Mouse (Mus musculus) limb, embryonic 12.5 days (tissue): ENCODE data around the gene Mrpl14. TPM values are rescaled to one million over a fixed set of nuclear protein-coding genes. Genes with fewer than 3 reads are reported as not detected.

Experiments
- ATAC-seq: fragments of 200-750 bp; cut with Nextera tagmentation; 2 replicates; pipeline ENCODE4 v1.8.0; 2017; ENCODE audit warnings: low read depth, moderate TSS enrichment; ENCODE audit not compliant: insufficient number of reproducible peaks, insufficient read depth, low FRiP score, low TSS enrichment
- H3K27ac ChIP-seq: fragments of 300-500 bp; sonication (generic); 2 replicates; pipeline ENCODE4 v1.5.1; 2016; ENCODE audit warnings: mild to moderate bottlenecking, moderate library complexity
- H3K27me3 ChIP-seq: fragments of 300-500 bp; sonication (generic); 2 replicates; pipeline ENCODE4 v1.6.1; 2016; ENCODE audit warnings: mild to moderate bottlenecking, moderate library complexity
- H3K36me3 ChIP-seq: fragments of 300-500 bp; sonication (generic); 2 replicates; pipeline ENCODE4 v1.6.1; 2016; ENCODE audit warnings: mild to moderate bottlenecking, moderate library complexity
- H3K4me1 ChIP-seq: fragments of 300-500 bp; sonication (generic); replicated peaks from 2 replicates; pipeline ENCODE4 v1.6.1; 2016
- H3K4me2 ChIP-seq: fragments of 300-500 bp; sonication (generic); 2 replicates; pipeline ENCODE4 v1.6.1; 2016; ENCODE audit warnings: mild to moderate bottlenecking, moderate library complexity
- H3K4me3 ChIP-seq: fragments of 300-500 bp; sonication (generic); replicated peaks from 2 replicates; pipeline ENCODE4 v1.5.1; 2016; ENCODE audit warnings: mild to moderate bottlenecking
- H3K9ac ChIP-seq: fragments of 300-500 bp; sonication (generic); replicated peaks from 2 replicates; pipeline ENCODE4 v1.6.1; 2016; ENCODE audit warnings: mild to moderate bottlenecking, moderate library complexity
- H3K9me3 ChIP-seq: fragments of 300-500 bp; sonication (generic); 2 replicates; pipeline ENCODE4 v1.6.1; 2016; ENCODE audit warnings: mild to moderate bottlenecking, moderate library complexity
- WGBS: fragments of 180-500 bp; shearing (Covaris S2); methylation state at CpG from one replicate; pipeline ENCODE4 v1.1.7; 2016; 5-methylcytosine and 5-hydroxymethylcytosine counted together
- polyA plus RNA-seq: library from polyadenylated mRNA; unstranded; fragments of >200 nt; fragmentation: Nextera tagmentation; extraction: Ambion mirVana; gene quantifications from 2 replicates; pipeline ENCODE4 v1.2.1, GENCODE M21; 2016

The Mrpl14 gene
- 143 and 153 TPM in 2 replicates for polyA plus RNA-seq

DNA sequence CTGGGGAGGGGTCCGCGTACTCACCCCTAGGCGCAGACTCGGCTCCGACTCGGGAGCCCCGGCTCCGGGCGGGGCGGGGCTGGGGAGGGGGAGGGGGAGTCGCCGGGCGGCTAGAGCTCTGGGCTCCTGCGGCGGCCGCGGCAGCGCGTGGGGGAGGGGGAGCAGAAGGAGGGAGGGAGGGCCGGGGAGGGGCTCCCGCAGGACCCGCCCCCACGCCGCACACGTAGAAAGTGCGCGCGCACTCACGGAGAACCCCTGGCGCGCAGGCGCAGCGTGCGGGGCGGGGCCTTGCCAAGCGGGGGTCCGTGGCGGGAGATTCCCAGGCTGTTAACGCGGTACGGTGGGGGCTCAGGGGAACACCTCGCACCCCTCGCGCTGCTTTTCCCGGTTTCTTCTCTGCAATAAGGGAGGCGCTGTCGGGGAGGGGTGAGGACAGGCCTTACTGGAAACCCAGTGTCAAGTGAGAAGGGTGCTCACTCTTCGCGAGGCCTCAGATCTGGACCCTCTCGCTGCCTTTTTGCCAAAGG, at the start of gene Mrpl14:
Gene Mrpl14 (plus strand): TSS at position 230 of the 527 bp plus-strand sequence.
- ATAC-seq: peak; percentile 82
- no peaks in the 10 kb centered on the region for H3K36me3 ChIP-seq
- peak within 1 kb of the TSS; percentile 90 for H3K9ac ChIP-seq
- H3K4me1 ChIP-seq: peaks cover 24% of the 10 kb centered on the region
- peak within 1 kb of the TSS; percentile 90 for H3K27ac ChIP-seq
- peaks cover 4% of the 10 kb centered on the region; the same call in 1 of the 2 replicates for H3K9me3 ChIP-seq
- H3K4me3 ChIP-seq: peak within 1 kb of the TSS; percentile 78
- WGBS: under 1% methylated on average over 31 of the region's 50 CpGs
- no peaks in the 10 kb centered on the region for H3K27me3 ChIP-seq
- H3K4me2 ChIP-seq: peak within 1 kb of the TSS; percentile 88

DNA sequence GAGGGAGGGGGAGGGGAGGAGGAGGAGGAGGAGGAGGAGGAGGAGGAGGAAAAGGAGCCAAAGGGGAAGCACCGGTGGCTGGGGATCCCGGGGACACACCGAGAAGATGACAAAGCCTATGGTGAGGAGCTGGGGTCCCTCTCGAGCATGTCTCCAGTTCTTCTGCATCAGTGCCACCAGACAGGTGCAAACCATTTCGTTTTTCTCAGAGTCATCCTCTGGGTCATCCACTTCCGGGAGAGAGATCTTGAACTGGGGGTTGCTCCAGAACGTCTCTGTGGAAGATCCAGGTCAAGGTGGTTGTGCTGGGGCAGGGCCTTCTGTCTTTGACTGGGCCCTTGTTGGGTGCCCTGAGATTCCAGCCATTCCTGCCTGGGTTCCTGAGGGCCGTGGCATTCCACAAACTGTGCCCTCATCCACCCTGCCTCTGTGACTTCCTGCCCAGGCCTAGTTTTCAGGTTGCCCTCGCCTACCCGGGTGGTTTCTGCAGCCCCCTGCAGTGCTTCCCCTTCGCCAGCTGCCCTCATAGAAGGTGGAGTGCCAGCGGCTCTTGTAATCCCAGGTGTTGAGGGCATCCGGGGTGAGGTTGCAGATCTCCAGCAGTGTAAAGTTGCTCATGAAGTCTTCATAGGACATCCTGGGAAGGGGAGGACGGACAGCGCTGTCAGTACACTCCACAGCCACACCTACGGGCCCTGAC, 47.4 kb upstream of the Mrpl14 start:
- ATAC-seq: no peak

DNA sequence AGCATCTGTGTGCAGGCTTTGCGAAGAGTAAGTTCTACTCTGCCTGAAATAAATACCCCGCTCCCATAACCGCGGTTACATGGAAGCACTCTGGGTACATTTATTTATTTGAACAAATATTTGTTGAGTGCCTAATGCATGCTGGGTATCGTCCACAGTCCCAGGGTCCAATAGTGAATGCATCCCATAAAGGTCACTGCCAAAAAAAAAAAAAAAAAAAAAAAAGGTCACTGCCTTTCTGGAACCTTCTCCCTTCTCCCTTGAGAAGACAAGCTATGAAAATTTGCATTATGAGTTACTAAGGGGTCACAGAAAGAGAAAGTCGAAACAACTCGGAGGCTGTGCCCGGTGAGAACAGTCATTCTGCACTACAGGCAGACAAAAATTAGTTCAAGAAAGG, 44.1 kb upstream of the Mrpl14 start:
- Histone ChIP-seq H3K4me2 (no peak overlapping the region), H3K4me1 (no peaks in the 10 kb centered on the region), H3K4me3 (no peak overlapping the region), H3K27me3 (no peaks in the 10 kb centered on the region), H3K9me3 (0 out of 2 replicates have a peak, but pooled peaks cover 4% of the 10 kb centered on the region), H3K27ac (no peak overlapping the region), H3K9ac (no peak overlapping the region), H3K36me3 (no peaks in the 10 kb centered on the region)
- no peak for ATAC-seq
- WGBS: 91% methylated on average over 8 of the region's 8 CpGs

More for the DNA sequence above, 47.4 kb upstream of the Mrpl14 start:
- Histone ChIP-seq H3K27ac (no peak overlapping the region), H3K9ac (no peak overlapping the region), H3K27me3 (no peaks in the 10 kb centered on the region), H3K36me3 (no peaks in the 10 kb centered on the region), H3K4me2 (no peak overlapping the region), H3K4me1 (no peaks in the 10 kb centered on the region), H3K4me3 (no peak overlapping the region), H3K9me3 (no peaks in the 10 kb centered on the region)
- WGBS: 76% methylated on average over 16 of the region's 16 CpGs

DNA sequence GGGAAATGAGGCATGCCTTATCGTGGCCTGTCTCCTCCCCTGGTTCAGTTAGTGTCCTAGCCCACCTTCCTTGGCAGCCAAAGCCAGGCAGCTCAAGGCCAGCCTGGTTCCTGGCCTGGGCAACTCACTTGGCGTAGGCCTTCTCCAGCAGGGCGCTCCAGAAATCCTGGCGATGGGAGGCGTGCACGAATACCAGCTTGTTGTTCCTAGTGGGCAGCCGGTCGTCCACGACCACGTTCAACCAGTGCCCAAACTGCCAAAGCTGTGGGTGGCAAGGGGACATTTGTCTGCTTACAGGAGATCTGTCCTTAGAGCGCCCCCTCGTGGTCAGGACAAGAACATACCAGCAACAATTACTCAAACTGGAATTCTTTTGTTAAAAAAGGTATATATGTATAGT, 43.4 kb upstream of the Mrpl14 start:
- no peak overlapping the region for H3K27ac ChIP-seq
- H3K27me3 ChIP-seq: no peaks in the 10 kb centered on the region
- no peaks in the 10 kb centered on the region for H3K4me1 ChIP-seq
- H3K9me3 ChIP-seq: 0 out of 2 replicates have a peak, but pooled peaks cover 4% of the 10 kb centered on the region
- H3K9ac ChIP-seq: no peak overlapping the region
- no peaks in the 10 kb centered on the region for H3K36me3 ChIP-seq
- no peak for ATAC-seq
- no peak overlapping the region for H3K4me2 ChIP-seq
- WGBS: 23% methylated on average over 12 of the region's 12 CpGs
- no peak overlapping the region for H3K4me3 ChIP-seq

DNA sequence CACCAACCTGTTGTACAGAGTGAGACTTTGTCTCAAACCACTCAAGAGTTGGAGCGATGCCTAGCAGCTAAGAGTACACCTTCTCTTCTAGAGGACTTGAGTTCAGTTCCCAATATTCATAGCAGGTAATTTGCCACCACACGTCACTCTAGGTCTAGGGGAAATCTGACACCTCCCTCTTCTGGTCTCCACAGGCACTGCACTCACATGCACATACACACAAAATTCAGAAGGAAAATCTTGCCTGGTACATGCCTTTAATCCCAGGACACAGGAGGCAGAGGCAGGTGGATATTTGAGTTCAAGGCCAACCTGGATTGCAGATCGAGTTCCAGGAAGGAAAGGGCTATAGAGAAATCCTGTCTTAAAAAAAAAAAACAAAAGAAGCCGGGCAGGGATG, 41.9 kb upstream of the Mrpl14 start:
- Histone ChIP-seq H3K36me3 (no peaks in the 10 kb centered on the region), H3K9me3 (0 out of 2 replicates have a peak, but pooled peaks cover 4% of the 10 kb centered on the region), H3K4me2 (no peak overlapping the region), H3K27me3 (no peaks in the 10 kb centered on the region), H3K9ac (no peak overlapping the region), H3K27ac (no peak overlapping the region), H3K4me3 (no peak overlapping the region), H3K4me1 (no peaks in the 10 kb centered on the region)
- no peak for ATAC-seq
- 90% methylated on average over 4 of the region's 4 CpGs for WGBS

DNA sequence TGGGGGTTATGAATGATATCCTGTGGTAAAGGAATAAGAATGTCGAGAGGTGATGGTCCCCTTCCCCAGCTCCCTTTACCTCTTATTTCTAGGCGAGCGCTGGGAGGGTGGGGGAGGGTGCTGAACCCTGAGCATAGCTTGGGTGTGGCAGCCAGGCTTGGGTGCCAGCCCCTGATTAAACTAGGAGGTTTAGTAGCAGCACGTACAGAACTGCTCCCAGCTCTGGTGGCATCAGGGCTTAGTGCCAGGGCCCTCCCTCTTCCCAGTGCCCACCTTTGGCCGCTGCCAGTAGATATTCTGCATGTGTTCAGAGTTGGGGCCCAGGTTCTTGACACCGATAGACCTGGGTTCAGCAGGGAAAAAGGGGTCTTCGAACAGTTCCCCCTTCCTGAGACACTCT, 32.9 kb upstream of the Mrpl14 start:
- H3K4me2 ChIP-seq: no peak overlapping the region
- H3K4me1 ChIP-seq: no peaks in the 10 kb centered on the region
- H3K36me3 ChIP-seq: no peaks in the 10 kb centered on the region
- no peak overlapping the region for H3K4me3 ChIP-seq
- WGBS: 63% methylated on average over 7 of the region's 7 CpGs
- no peaks in the 10 kb centered on the region for H3K27me3 ChIP-seq
- H3K9ac ChIP-seq: no peak overlapping the region
- H3K27ac ChIP-seq: no peak overlapping the region
- no peaks in the 10 kb centered on the region for H3K9me3 ChIP-seq
- ATAC-seq: no peak

DNA sequence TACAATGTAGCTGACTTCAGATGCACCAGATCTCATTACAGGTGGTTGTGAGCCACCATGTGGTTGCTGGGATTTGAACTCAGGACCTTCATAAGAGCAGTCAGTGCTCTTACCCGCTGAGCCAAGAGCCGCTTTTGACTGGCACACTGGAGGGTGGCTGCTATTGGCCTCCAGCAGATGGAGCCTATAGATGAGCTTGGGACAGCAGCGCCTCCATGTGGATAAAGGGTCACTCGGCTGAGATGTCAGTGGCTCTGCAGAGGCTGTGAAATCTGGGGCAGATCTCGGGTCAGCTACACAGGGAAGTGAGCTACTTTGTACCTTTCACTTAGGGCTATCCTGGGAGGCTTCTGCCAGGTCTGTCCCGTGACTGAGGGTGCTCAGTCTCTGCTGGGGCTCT, 30.3 kb upstream of the Mrpl14 start:
- Histone ChIP-seq H3K36me3 (peaks cover 8% of the 10 kb centered on the region), H3K9me3 (no peaks in the 10 kb centered on the region), H3K4me2 (no peak overlapping the region), H3K9ac (no peak overlapping the region), H3K4me3 (no peak overlapping the region), H3K27ac (no peak overlapping the region), H3K4me1 (no peaks in the 10 kb centered on the region), H3K27me3 (no peaks in the 10 kb centered on the region)
- ATAC-seq: no peak
- 23% methylated on average over 6 of the region's 6 CpGs for WGBS

DNA sequence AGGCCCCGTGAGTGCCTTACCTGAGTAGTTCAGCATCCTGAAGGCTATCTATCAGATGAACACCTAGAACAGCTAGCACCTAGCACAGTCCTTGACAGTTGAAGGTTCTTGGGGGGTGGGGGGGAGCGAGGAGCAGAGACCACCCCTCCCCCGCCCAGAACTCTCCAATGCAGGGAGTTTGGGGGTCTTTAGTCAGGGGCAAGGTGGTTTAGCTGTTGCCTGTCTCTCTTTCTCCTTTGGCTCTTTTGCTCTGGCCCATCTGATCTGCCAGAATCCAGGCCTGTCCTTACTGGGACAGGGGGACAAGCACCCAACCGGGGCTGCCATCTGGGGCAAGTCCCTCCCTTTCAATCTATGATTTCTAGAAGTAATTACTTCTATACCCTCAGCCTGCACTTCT, 26.9 kb upstream of the Mrpl14 start, which contains the start of gene Capn11:
Gene Capn11 (minus strand): TSS at position 101 of the 400 bp plus-strand sequence.
- Histone ChIP-seq H3K27me3 (no peaks in the 10 kb centered on the region), H3K9me3 (no peaks in the 10 kb centered on the region), H3K4me1 (no peaks in the 10 kb centered on the region), H3K4me2 (no peak within 1 kb of the TSS), H3K4me3 (no peak within 1 kb of the TSS), H3K27ac (no peak within 1 kb of the TSS), H3K9ac (no peak within 1 kb of the TSS), H3K36me3 (peaks cover 35% of the 10 kb centered on the region)
- WGBS: 86% methylated on average over 4 of the region's 4 CpGs
- no peak for ATAC-seq

DNA sequence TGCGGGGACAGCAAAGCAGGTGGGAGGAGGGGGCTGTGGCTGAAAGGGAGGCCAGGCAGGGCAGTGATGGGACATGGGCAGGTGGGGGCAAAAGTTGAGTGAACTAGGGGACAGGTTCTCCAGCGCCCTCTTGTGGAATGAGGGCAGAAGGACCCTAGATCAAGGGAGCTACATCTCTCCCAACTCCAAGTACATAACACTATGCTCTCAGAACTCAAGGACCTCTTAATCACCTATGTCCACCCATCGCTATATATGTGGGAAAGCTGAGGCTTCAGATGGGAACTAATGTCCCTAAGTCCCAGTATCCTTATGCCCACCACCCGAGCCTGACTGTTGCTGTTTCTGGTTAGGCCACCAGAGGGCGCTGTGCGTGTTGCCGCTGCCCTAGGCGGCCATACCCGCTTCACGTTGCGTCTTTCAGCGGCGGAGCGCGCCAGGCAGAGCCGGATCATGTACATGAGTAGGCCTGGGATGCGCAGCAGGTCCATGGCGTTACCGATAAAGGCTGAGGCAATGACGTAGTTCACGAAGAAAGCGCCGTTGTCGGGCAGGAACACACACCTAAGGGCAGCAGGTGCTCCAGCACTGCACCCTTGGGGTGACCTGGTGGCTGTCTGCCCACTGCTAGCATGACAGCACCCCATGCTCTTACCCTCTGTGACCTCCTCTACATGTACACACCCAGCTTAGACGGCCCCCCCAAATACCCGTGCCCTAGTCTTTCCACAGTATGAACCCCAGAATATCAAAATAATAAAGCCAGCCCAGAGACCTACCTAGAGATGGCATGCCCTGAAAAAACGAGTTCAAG, 22.8 kb upstream of the Mrpl14 start:
- peak overlapping the region; percentile 33 for H3K4me2 ChIP-seq

DNA sequence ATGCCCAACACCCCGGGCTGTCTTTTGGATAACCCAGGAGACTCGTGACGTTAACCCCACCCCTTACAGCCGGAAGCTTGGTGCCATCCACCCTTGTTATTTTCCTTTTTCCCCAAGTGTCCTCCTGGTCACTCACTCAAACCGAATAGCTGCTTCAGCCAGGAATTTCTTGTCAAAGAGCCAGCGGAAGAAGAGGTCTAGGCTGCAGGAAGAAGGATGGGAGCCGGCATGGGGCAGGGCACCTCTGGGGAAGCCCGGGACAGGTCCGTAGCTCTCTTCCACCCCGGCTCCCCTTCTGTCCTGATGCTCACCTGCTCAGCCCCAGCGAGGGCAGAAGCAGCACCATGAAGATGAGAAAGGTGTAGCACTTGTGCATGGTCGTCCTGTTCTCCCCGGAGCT, 21.5 kb upstream of the Mrpl14 start:
- Histone ChIP-seq H3K9me3 (no peaks in the 10 kb centered on the region), H3K9ac (no peak overlapping the region), H3K4me1 (no peaks in the 10 kb centered on the region), H3K36me3 (peaks cover 87% of the 10 kb centered on the region), H3K4me3 (no peak overlapping the region), H3K27me3 (no peaks in the 10 kb centered on the region), H3K4me2 (no peak overlapping the region), H3K27ac (no peak overlapping the region)
- ATAC-seq: no peak
- 90% methylated on average over 13 of the region's 13 CpGs for WGBS

More for the DNA sequence above, 22.8 kb upstream of the Mrpl14 start:
- H3K9me3 ChIP-seq: no peaks in the 10 kb centered on the region
- ATAC-seq: no peak
- no peaks in the 10 kb centered on the region for H3K4me1 ChIP-seq
- H3K4me3 ChIP-seq: no peak overlapping the region
- H3K27me3 ChIP-seq: no peaks in the 10 kb centered on the region
- no peak overlapping the region for H3K9ac ChIP-seq
- H3K27ac ChIP-seq: no peak overlapping the region
- H3K36me3 ChIP-seq: peaks cover 75% of the 10 kb centered on the region
- WGBS: 34% methylated on average over 27 of the region's 27 CpGs

DNA sequence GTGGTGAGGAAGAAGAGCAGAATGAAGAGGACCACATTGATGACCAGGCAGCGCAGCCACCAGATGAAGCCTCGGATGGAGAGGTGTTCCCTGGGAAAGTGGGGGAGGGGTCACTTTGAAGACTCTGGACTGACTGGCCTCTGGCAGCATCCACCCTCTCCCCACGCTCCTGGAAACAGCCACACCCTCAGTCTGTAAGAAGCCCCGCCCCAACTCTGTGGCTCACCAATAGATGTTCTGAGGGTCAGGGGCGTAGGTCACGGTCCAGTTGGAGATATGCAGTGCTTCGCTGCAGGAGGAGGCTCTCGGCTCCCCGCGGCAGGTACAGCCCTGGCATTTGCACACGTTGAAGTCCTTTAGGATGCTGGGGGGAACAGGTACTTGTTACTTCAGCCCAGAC, 20.0 kb upstream of the Mrpl14 start:
- ATAC-seq: no peak
- Histone ChIP-seq H3K4me2 (no peak overlapping the region), H3K36me3 (peaks cover 91% of the 10 kb centered on the region), H3K4me3 (no peak overlapping the region), H3K27ac (no peak overlapping the region), H3K9me3 (no peaks in the 10 kb centered on the region), H3K9ac (no peak overlapping the region), H3K27me3 (no peaks in the 10 kb centered on the region), H3K4me1 (no peaks in the 10 kb centered on the region)
- 75% methylated on average over 11 of the region's 11 CpGs for WGBS
